Mouse (Mus musculus) stomach, postnatal 0 days (tissue): ENCODE measurements around the gene Tppp2.

Experiments
- CTCF ChIP-seq: IDR thresholded peaks from 2 replicates; pipeline ENCODE4 v1.5.1; 2016; ENCODE audit warnings: antibody characterized with exemption, low read depth, mild to moderate bottlenecking, moderate library complexity
- EP300 ChIP-seq: optimal IDR thresholded peaks from 2 replicates; pipeline ENCODE3; 2016; ENCODE audit warnings: antibody characterized with exemption

- TF ChIP-seq EP300 (no peak), CTCF (no peak)
Observed at GRCm38 (mm10) chr14:51893809-51894208, 24.4 kb upstream of the Tppp2 start.
